In genomic region chr2:167263931-167264330, GRCm38 (mm10) we compare ENCODE assay signal across 22 mouse cellular contexts. TPM values are rescaled to one million over a fixed set of nuclear protein-coding genes. Genes with fewer than 3 reads are reported as not detected.
A peak's percentile ranks its signal among the peaks of the same experiment; 100 is the strongest.
DNase-seq lines count a peak whose midpoint lies in the region; ATAC-seq and TF ChIP-seq lines count a peak whose summit lies in the region.
"Had no signal": no experiment of that assay in that cellular context is flagged by ENCODE, and none has a peak within 500 bp of the region (broad histone marks: within the 10 kb centered on the region; RNA-seq: fewer than 3 reads in every experiment).

No protein-coding gene starts in this region.

- no peak for TF ChIP-seq EP300 in heart, adult 2 months (IDR thresholded peaks at IDR 0.05; ENCODE audit: insufficient read depth, low read depth, low read length)

- H3K9me3 ChIP-seq in forebrain, embryonic 11.5 days (ENCODE audit: control insufficient read depth, low read length) = no peaks in the 10 kb centered on the region
- no peaks in the 10 kb centered on the region for H3K9me3 ChIP-seq in forebrain, embryonic 14.5 days (replicated peaks; ENCODE audit: control insufficient read depth, low read length)
- H3K9me3 ChIP-seq: forebrain, embryonic 12.5 days; hindbrain, embryonic 15.5 days; neural tube, embryonic 13.5 days had no signal

- intact Hi-C loops in heart, postnatal 10 days (cut with DNase I) = no loop called here
- intact Hi-C loops in heart, adult 2 months (cut with DNase I) = no loop called here

- TF ChIP-seq CTCF in heart, adult 2 months (IDR thresholded peaks at IDR 0.05) = no peak
- TF ChIP-seq CTCF in thymus, adult 2 months (IDR thresholded peaks at IDR 0.05; ENCODE audit: borderline replicate concordance, control insufficient read depth, extremely low read depth, insufficient read depth, low read length, poor library complexity) = no peak

- H3K4me2 ChIP-seq in forebrain, embryonic 11.5 days (ENCODE audit: low read depth, low read length, severe bottlenecking) = no peak overlapping the region
- no peak overlapping the region for H3K4me2 ChIP-seq in forebrain, embryonic 14.5 days (ENCODE audit: low read length)
- H3K4me2 ChIP-seq: forebrain, embryonic 12.5 days; hindbrain, embryonic 15.5 days; midbrain, embryonic 11.5 days; neural tube, embryonic 13.5 days had no signal

- no peak overlapping the region for H3K9ac ChIP-seq in forebrain, embryonic 11.5 days (ENCODE audit: low read length)
- no peak overlapping the region for H3K9ac ChIP-seq in forebrain, embryonic 14.5 days (ENCODE audit: low read length)
- no peak overlapping the region for H3K9ac ChIP-seq in heart, adult 2 months (ENCODE audit: low read depth, low read length)
- H3K9ac ChIP-seq: forebrain, embryonic 12.5 days; hindbrain, embryonic 15.5 days; liver, postnatal 0 days; neural tube, embryonic 13.5 days had no signal

- H3K4me3 ChIP-seq in forebrain, embryonic 11.5 days (ENCODE audit: low read depth, low read length) = no peak overlapping the region
- no peak overlapping the region for H3K4me3 ChIP-seq in forebrain, embryonic 14.5 days (ENCODE audit: low read depth, low read length)
- no peak overlapping the region for H3K4me3 ChIP-seq in heart, adult 2 months
- H3K4me3 ChIP-seq in thymus, adult 2 months (ENCODE audit: control insufficient read depth, insufficient read depth, low read length) = no peak overlapping the region
- H3K4me3 ChIP-seq: forebrain, embryonic 12.5 days; hindbrain, embryonic 15.5 days; neural tube, embryonic 13.5 days had no signal

- ATAC-seq in forebrain, embryonic 11.5 days (replicated peaks; ENCODE audit: low FRiP score) = no peak
- ATAC-seq in forebrain, embryonic 14.5 days = no peak
- ATAC-seq: activated CD4-positive, CD25-positive, alpha-beta regulatory T cell, adult 4 months; intestine, embryonic 16.5 days; liver, postnatal 0 days had no signal

- TF ChIP-seq POLR2A in heart, adult 2 months (IDR thresholded peaks at IDR 0.05; ENCODE audit: insufficient read depth, low read depth, low read length) = no peak
- TF ChIP-seq POLR2A in thymus, adult 2 months (IDR thresholded peaks at IDR 0.05; ENCODE audit: control insufficient read depth, extremely low read depth, insufficient read depth, low read length, poor library complexity) = no peak

- 88% methylated on average over 11 of the region's 11 CpGs for WGBS in forebrain, embryonic 11.5 days
- WGBS in forebrain, embryonic 14.5 days = 89% methylated on average over 11 of the region's 11 CpGs
- WGBS in heart, adult 2 months = 76% methylated on average over 11 of the region's 11 CpGs
- WGBS in thymus, adult 2 months = 96% methylated on average over 11 of the region's 11 CpGs

- H3K79me2 ChIP-seq in heart, adult 2 months (replicated peaks; ENCODE audit: control insufficient read depth, insufficient read depth, low read length) = no peaks in the 10 kb centered on the region

- no peaks in the 10 kb centered on the region for H3K27me3 ChIP-seq in forebrain, embryonic 11.5 days (ENCODE audit: control insufficient read depth, insufficient read depth, low read length)
- H3K27me3 ChIP-seq in forebrain, embryonic 14.5 days (replicated peaks; ENCODE audit: control insufficient read depth, insufficient read depth, low read length) = no peaks in the 10 kb centered on the region
- H3K27me3 ChIP-seq in heart, adult 2 months (ENCODE audit: control insufficient read depth, insufficient read depth, low read length) = no peaks in the 10 kb centered on the region
- H3K27me3 ChIP-seq in thymus, adult 2 months (ENCODE audit: control insufficient read depth, insufficient read depth, low read length) = no peaks in the 10 kb centered on the region
- H3K27me3 ChIP-seq: forebrain, embryonic 12.5 days; hindbrain, embryonic 15.5 days; neural tube, embryonic 13.5 days; Patski had no signal

- no peak overlapping the region for H3K27ac ChIP-seq in forebrain, embryonic 11.5 days (ENCODE audit: low read depth, low read length)
- no peak overlapping the region for H3K27ac ChIP-seq in forebrain, embryonic 14.5 days (ENCODE audit: low read depth, low read length)
- H3K27ac ChIP-seq in heart, adult 2 months = no peak overlapping the region
- no peak overlapping the region for H3K27ac ChIP-seq in thymus, adult 2 months (ENCODE audit: control insufficient read depth, insufficient read depth, low read length)
- H3K27ac ChIP-seq: forebrain, embryonic 12.5 days; hindbrain, embryonic 15.5 days; macrophage; neural tube, embryonic 13.5 days had no signal

- DNase-seq in forebrain, embryonic 11.5 days (ENCODE audit: low spot score) = peak; percentile 41
- no peak for DNase-seq in forebrain, embryonic 14.5 days (ENCODE audit: low spot score)
- peak; percentile 6 to 16 for DNase-seq in heart, postnatal 10 days
- no peak for DNase-seq in heart, adult 2 months
- peak; percentile 1 for DNase-seq in thymus, postnatal 14 days
- no peak for DNase-seq in thymus, adult 2 months
- DNase-seq in ovary, postnatal 10 days (ENCODE audit: low spot score) = peak; percentile 0
- DNase-seq in frontal cortex, adult 2 months (ENCODE audit: extremely low spot score in 1 of 2, low spot score in 1 of 2) = no peak
- DNase-seq: cerebellum, adult 11 months; embryo, embryonic 11 days; layer of hippocampus, postnatal 36 days; liver; liver, postnatal 0 days had no signal

- no peaks in the 10 kb centered on the region for H3K36me3 ChIP-seq in forebrain, embryonic 11.5 days (ENCODE audit: control insufficient read depth, insufficient read depth, low read length)
- no peaks in the 10 kb centered on the region for H3K36me3 ChIP-seq in forebrain, embryonic 14.5 days (ENCODE audit: control insufficient read depth, insufficient read depth, low read length)
- no peaks in the 10 kb centered on the region for H3K36me3 ChIP-seq in heart, adult 2 months (ENCODE audit: control insufficient read depth, insufficient read depth, low read length)
- no peaks in the 10 kb centered on the region for H3K36me3 ChIP-seq in thymus, adult 2 months (ENCODE audit: control insufficient read depth, insufficient read depth, low read length)
- H3K36me3 ChIP-seq: forebrain, embryonic 12.5 days; hindbrain, embryonic 15.5 days; neural tube, embryonic 13.5 days had no signal

- H3K4me1 ChIP-seq in forebrain, embryonic 11.5 days (replicated peaks; ENCODE audit: control insufficient read depth, insufficient read depth, low read length) = no peaks in the 10 kb centered on the region
- no peaks in the 10 kb centered on the region for H3K4me1 ChIP-seq in forebrain, embryonic 14.5 days (ENCODE audit: control insufficient read depth, insufficient read depth, low read length)
- H3K4me1 ChIP-seq in heart, adult 2 months (ENCODE audit: control insufficient read depth, insufficient read depth, low read length) = peaks cover 6% of the 10 kb centered on the region
- no peaks in the 10 kb centered on the region for H3K4me1 ChIP-seq in thymus, adult 2 months (replicated peaks; ENCODE audit: control insufficient read depth, insufficient read depth, low read length)
- H3K4me1 ChIP-seq: forebrain, embryonic 12.5 days; hindbrain, embryonic 15.5 days; neural tube, embryonic 13.5 days had no signal

RNA-seq across cellular contexts. Expression of gene Ptgis, which starts 23.5 kb away (rescaled TPM):
- 8.1 and 9.2 TPM in 2 replicates for polyA plus RNA-seq in forebrain, embryonic 11.5 days (2014; fragmentation: Nextera tagmentation; extraction: Ambion mirVana)
- 3.7 and 3.9 TPM in 2 replicates for polyA plus RNA-seq in forebrain, embryonic 14.5 days (2014; fragmentation: Nextera tagmentation; extraction: Ambion mirVana)
- 10 to 100 TPM; 35.8 to 39.7 TPM for total RNA-seq in heart, postnatal 10 days (2021)
- 10 to 100 TPM; 16.3 to 17.7 TPM for total RNA-seq in heart, adult 2 months (2021)
- polyA plus RNA-seq in heart, adult 2 months (2012; rRNA removed) = 31.3 and 32.1 TPM in 2 replicates
- 6.1 and 9.9 TPM in 2 replicates for polyA plus RNA-seq in thymus, adult 2 months (2012; rRNA removed)
- 1.7 and 2.0 TPM in 2 replicates for polyA plus RNA-seq in frontal cortex, adult 2 months (2012; rRNA removed)
- total RNA-seq: monocyte, adult 5-6 weeks had no signal
- polyA plus RNA-seq: macrophage had no signal

Comparison
In these comparisons a context has a peak if more than half of its experiments do, and no peak if none do; other contexts are left out.
1. DNase-seq: peak in forebrain, embryonic 11.5 days (single experiment), heart, postnatal 10 days (2 of 2), thymus, postnatal 14 days (single experiment) and ovary, postnatal 10 days (single experiment); none in forebrain, embryonic 14.5 days (single experiment), heart, adult 2 months (0 of 2), thymus, adult 2 months (single experiment) and frontal cortex, adult 2 months (0 of 2).